Mouse (Mus musculus): ENCODE measurements at regions not wholly inside any gene's neighbourhood (a gene's known extent, or its start where the extent isn't known, plus 50 kb on each side); places are given as distances from the start of the nearest gene placed in this dataset.

GRCm38 (mm10) chr10:38103570-38103969 lies 718.0 kb downstream of the Rfpl4b start:
- no peaks in the 10 kb centered on the region for H3K9me3 ChIP-seq (ENCODE audit: control insufficient read depth)
- H3K36me3 ChIP-seq (ENCODE audit: control insufficient read depth, insufficient read depth): no peaks in the 10 kb centered on the region
- WGBS: 56% methylated on average over 1 of the region's 1 CpGs
- H3K4me3 ChIP-seq (ENCODE audit: low read depth, low read length): no peak overlapping the region
- H3K4me1 ChIP-seq (replicated peaks; ENCODE audit: control insufficient read depth, insufficient read depth, low read length): no peaks in the 10 kb centered on the region
- H3K27me3 ChIP-seq (replicated peaks; ENCODE audit: control insufficient read depth, insufficient read depth, low read length): no peaks in the 10 kb centered on the region
- H3K9ac ChIP-seq (ENCODE audit: low read depth, low read length): no peak overlapping the region
- no peak for ATAC-seq
- TF ChIP-seq CTCF (IDR thresholded peaks at IDR 0.05; ENCODE audit: low read depth): no peak
- H3K27ac ChIP-seq (ENCODE audit: low read depth, low read length): no peak overlapping the region
- no peak overlapping the region for H3K4me2 ChIP-seq (replicated peaks; ENCODE audit: low read depth)

- no peaks in the 10 kb centered on the region for H3K36me3 ChIP-seq (ENCODE audit: control insufficient read depth, insufficient read depth)
- ATAC-seq: no peak
- no peaks in the 10 kb centered on the region for H3K27me3 ChIP-seq (replicated peaks; ENCODE audit: control insufficient read depth, insufficient read depth, low read length)
- WGBS: 85% methylated on average over 2 of the region's 2 CpGs
- H3K4me1 ChIP-seq (replicated peaks; ENCODE audit: control insufficient read depth, insufficient read depth, low read length): no peaks in the 10 kb centered on the region
- no peak overlapping the region for H3K27ac ChIP-seq (ENCODE audit: low read depth, low read length)
- H3K9me3 ChIP-seq (ENCODE audit: control insufficient read depth): no peaks in the 10 kb centered on the region
- no peak overlapping the region for H3K4me2 ChIP-seq (replicated peaks; ENCODE audit: low read depth)
- H3K9ac ChIP-seq (ENCODE audit: low read depth, low read length): no peak overlapping the region
- H3K4me3 ChIP-seq (ENCODE audit: low read depth, low read length): no peak overlapping the region
- TF ChIP-seq CTCF (IDR thresholded peaks at IDR 0.05; ENCODE audit: low read depth): no peak
These were observed 743.1 kb downstream of the Rfpl4b start for GRCm38 (mm10) chr10:38078521-38078920.

GRCm38 (mm10) chr10:38072394-38072793 lies 749.2 kb downstream of the Rfpl4b start:
- ATAC-seq: no peak

GRCm38 (mm10) chr10:38059050-38059449 lies 762.5 kb downstream of the Rfpl4b start:
- Histone ChIP-seq H3K4me2 (replicated peaks; ENCODE audit: low read depth) (no peak overlapping the region), H3K4me1 (replicated peaks; ENCODE audit: control insufficient read depth, insufficient read depth, low read length) (no peaks in the 10 kb centered on the region), H3K4me3 (ENCODE audit: low read depth, low read length) (no peak overlapping the region), H3K27ac (ENCODE audit: low read depth, low read length) (no peak overlapping the region), H3K36me3 (ENCODE audit: control insufficient read depth, insufficient read depth) (no peaks in the 10 kb centered on the region), H3K9ac (ENCODE audit: low read depth, low read length) (no peak overlapping the region), H3K27me3 (replicated peaks; ENCODE audit: control insufficient read depth, insufficient read depth, low read length) (no peaks in the 10 kb centered on the region), H3K9me3 (ENCODE audit: control insufficient read depth) (no peaks in the 10 kb centered on the region; the same call in 1 of the 2 replicates)
- 85% methylated on average over 8 of the region's 8 CpGs for WGBS
- no peak for TF ChIP-seq CTCF (IDR thresholded peaks at IDR 0.05; ENCODE audit: low read depth)
- ATAC-seq: no peak

More at GRCm38 (mm10) chr10:38072394-38072793, 749.2 kb downstream of the Rfpl4b start:
- no peaks in the 10 kb centered on the region for H3K27me3 ChIP-seq (replicated peaks; ENCODE audit: control insufficient read depth, insufficient read depth, low read length)
- H3K27ac ChIP-seq (ENCODE audit: low read depth, low read length): no peak overlapping the region
- H3K4me2 ChIP-seq (replicated peaks; ENCODE audit: low read depth): no peak overlapping the region
- no peak overlapping the region for H3K4me3 ChIP-seq (ENCODE audit: low read depth, low read length)
- H3K36me3 ChIP-seq (ENCODE audit: control insufficient read depth, insufficient read depth): no peaks in the 10 kb centered on the region
- H3K4me1 ChIP-seq (replicated peaks; ENCODE audit: control insufficient read depth, insufficient read depth, low read length): no peaks in the 10 kb centered on the region
- no peak overlapping the region for H3K9ac ChIP-seq (ENCODE audit: low read depth, low read length)
- H3K9me3 ChIP-seq (ENCODE audit: control insufficient read depth): no peaks in the 10 kb centered on the region
- TF ChIP-seq CTCF (IDR thresholded peaks at IDR 0.05; ENCODE audit: low read depth): no peak
- 62% methylated on average over 1 of the region's 1 CpGs for WGBS

- H3K36me3 ChIP-seq (ENCODE audit: control insufficient read depth, insufficient read depth): no peaks in the 10 kb centered on the region
- no peak for TF ChIP-seq CTCF (IDR thresholded peaks at IDR 0.05; ENCODE audit: low read depth)
- 79% methylated on average over 2 of the region's 2 CpGs for WGBS
These were observed 811.1 kb downstream of the Rfpl4b start for GRCm38 (mm10) chr10:38010452-38010851.

GRCm38 (mm10) chr10:37995691-37996445 lies 825.7 kb downstream of the Rfpl4b start:
- Histone ChIP-seq H3K27me3 (replicated peaks; ENCODE audit: control insufficient read depth, insufficient read depth, low read length) (no peaks in the 10 kb centered on the region), H3K4me3 (ENCODE audit: low read depth, low read length) (no peak overlapping the region), H3K27ac (ENCODE audit: low read depth, low read length) (no peak overlapping the region), H3K36me3 (ENCODE audit: control insufficient read depth, insufficient read depth) (no peaks in the 10 kb centered on the region), H3K9me3 (ENCODE audit: control insufficient read depth) (no peaks in the 10 kb centered on the region), H3K4me2 (replicated peaks; ENCODE audit: low read depth) (no peak overlapping the region), H3K9ac (ENCODE audit: low read depth, low read length) (no peak overlapping the region), H3K4me1 (replicated peaks; ENCODE audit: control insufficient read depth, insufficient read depth, low read length) (no peaks in the 10 kb centered on the region)
- ATAC-seq: no peak
- TF ChIP-seq CTCF (IDR thresholded peaks at IDR 0.05; ENCODE audit: low read depth): no peak

More at GRCm38 (mm10) chr10:38010452-38010851, 811.1 kb downstream of the Rfpl4b start:
- H3K4me1 ChIP-seq (replicated peaks; ENCODE audit: control insufficient read depth, insufficient read depth, low read length): no peaks in the 10 kb centered on the region
- ATAC-seq: no peak
- no peak overlapping the region for H3K9ac ChIP-seq (ENCODE audit: low read depth, low read length)
- no peaks in the 10 kb centered on the region for H3K27me3 ChIP-seq (replicated peaks; ENCODE audit: control insufficient read depth, insufficient read depth, low read length)
- H3K4me2 ChIP-seq (replicated peaks; ENCODE audit: low read depth): no peak overlapping the region
- no peak overlapping the region for H3K27ac ChIP-seq (ENCODE audit: low read depth, low read length)
- H3K4me3 ChIP-seq (ENCODE audit: low read depth, low read length): no peak overlapping the region
- no peaks in the 10 kb centered on the region for H3K9me3 ChIP-seq (ENCODE audit: control insufficient read depth)
